Mouse (Mus musculus): Measurements from ENCODE around the gene Tmem263.
A peak's percentile ranks its signal among the peaks of the same experiment; 100 is the strongest.

DNA sequence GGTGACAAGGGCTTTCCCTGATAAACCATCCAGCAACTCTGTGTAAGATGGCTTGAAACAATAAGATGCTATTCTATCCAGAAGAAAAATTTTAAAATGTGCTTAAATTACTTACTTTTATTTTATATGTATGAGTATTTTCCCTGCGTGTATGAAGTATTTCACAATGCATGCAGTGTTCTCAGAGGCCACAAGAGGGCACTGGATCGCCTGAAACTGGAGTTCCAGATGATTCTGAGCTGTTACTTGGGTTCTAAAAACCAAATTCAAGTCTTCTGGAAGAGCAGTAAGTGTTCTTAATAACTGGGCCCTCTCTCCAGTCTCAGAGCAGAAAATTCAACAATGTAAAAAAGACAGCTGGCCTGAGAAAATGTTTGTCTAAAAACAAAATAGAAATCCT, 51.8 kb downstream of the Tmem263 start:
- TF ChIP-seq POLR2A (IDR thresholded peaks at IDR 0.05; ENCODE audit: insufficient read length, low read depth) (no peak), MYOG (IDR thresholded peaks at IDR 0.05; ENCODE audit: control insufficient read depth in 1 of 3, insufficient read depth in 1 of 3, insufficient read length in 2 of 3, low read depth in 2 of 3) (no peak), CEBPB (IDR thresholded peaks at IDR 0.05; ENCODE audit: insufficient read depth, poor library complexity, severe bottlenecking) (peak; percentile 76), MYOD1 (IDR thresholded peaks at IDR 0.05; ENCODE audit: control insufficient read depth in 1 of 3, insufficient read length in 2 of 3, low read depth in 2 of 3) (no peak), E2F4 (IDR thresholded peaks at IDR 0.05; ENCODE audit: insufficient read depth) (no peak), TCF12 (IDR thresholded peaks at IDR 0.05; ENCODE audit: insufficient read depth, poor library complexity, severe bottlenecking) (no peak)
